Mouse (Mus musculus) ES-E14 (cell line): ENCODE data around the gene Clgn. TPM values are rescaled to one million over a fixed set of nuclear protein-coding genes. Genes with fewer than 3 reads are reported as not detected.

Source experiments
- DNase-seq: peaks from one replicate; pipeline ENCODE4 v3.0.0-alpha.2; 2013; ENCODE audit warnings: low read depth, low spot score
- H3K27ac ChIP-seq: 2 replicates; pipeline ENCODE4 v1.5.1; 2012; ENCODE audit warnings: low read depth, mild to moderate bottlenecking, low read length, moderate library complexity, mixed read lengths; ENCODE audit not compliant: poor library complexity, insufficient read depth, severe bottlenecking
- H3K36me3 ChIP-seq: 2 replicates; pipeline ENCODE4 v1.6.1; 2012; ENCODE audit warnings: mild to moderate bottlenecking, low read length, moderate library complexity, mixed read lengths; ENCODE audit not compliant: control insufficient read depth, poor library complexity, insufficient read depth, severe bottlenecking
- H3K4me1 ChIP-seq, 2 experiments: fragments of 150-350 bp in 1 of 2; sonication (generic) in 1 of 2; 2 replicates each; pipeline ENCODE4 v1.6.1; 2012; ENCODE audit warnings: low read length in 2 of 2, mild to moderate bottlenecking in 1 of 2, mixed read lengths in 1 of 2; ENCODE audit not compliant: control insufficient read depth in 2 of 2, insufficient read depth in 2 of 2, poor library complexity in 1 of 2
- H3K4me3 ChIP-seq, 2 experiments: fragments of 150-350 bp in 1 of 2; sonication (generic) in 1 of 2; 2 replicates each; pipeline ENCODE4 v1.5.1; 2012; ENCODE audit warnings: low read length in 2 of 2, low read depth in 1 of 2, mild to moderate bottlenecking in 1 of 2, mixed read lengths in 1 of 2; ENCODE audit not compliant: insufficient read depth in 1 of 2, poor library complexity in 1 of 2, severe bottlenecking in 1 of 2
- H3K9ac ChIP-seq: 2 replicates; pipeline ENCODE4 v1.6.1; 2012; ENCODE audit warnings: low read depth, mild to moderate bottlenecking, low read length, mixed read lengths; ENCODE audit not compliant: poor library complexity, insufficient read depth, severe bottlenecking
- H3K9me3 ChIP-seq: fragments of 150-350 bp; sonication (generic); 2 replicates; pipeline ENCODE4 v1.6.1; 2012; ENCODE audit warnings: low read depth, mild to moderate bottlenecking, low read length; ENCODE audit not compliant: control insufficient read depth, insufficient read depth
- CHD2 ChIP-seq: IDR thresholded peaks from 2 replicates; pipeline ENCODE4 v1.6.1; 2014; ENCODE audit warnings: mild to moderate bottlenecking, low read depth, low read length, inconsistent platforms
- HCFC1 ChIP-seq: IDR thresholded peaks from 2 replicates; pipeline ENCODE4 v1.6.1; 2012; ENCODE audit warnings: low read length, inconsistent platforms, borderline replicate concordance; ENCODE audit not compliant: insufficient read depth
- MAFK ChIP-seq: IDR thresholded peaks from 2 replicates; pipeline ENCODE4 v1.6.1; 2014; ENCODE audit warnings: mild to moderate bottlenecking, low read depth, low read length, inconsistent platforms; ENCODE audit not compliant: insufficient read depth
- ZC3H11A ChIP-seq: IDR thresholded peaks from 2 replicates; pipeline ENCODE4 v1.6.1; 2012; ENCODE audit warnings: low read depth, mild to moderate bottlenecking, inconsistent platforms, low read length, borderline replicate concordance
- ZNF384 ChIP-seq: IDR thresholded peaks from 2 replicates; pipeline ENCODE4 v1.6.1; 2012; ENCODE audit warnings: low read depth, low read length, inconsistent platforms
- in situ Hi-C, 2 experiments: fragments of 600-800 bp; cut with MboI; formaldehyde crosslinking; loops; one replicate each; pipeline ENCODE4 v1.15.1; 2025; ENCODE audit warnings: low sequenced_read_pairs in 2 of 2, inconsistent platforms in 1 of 2; ENCODE audit not compliant: unreplicated experiment in 2 of 2
- total RNA-seq: library from RNA; depleted of rRNA; stranded (reverse); fragments of 300-350 nt; gene quantifications from 2 replicates; pipeline ENCODE4 v1.2.3, GENCODE M21; 2012

Clgn gene
- total RNA-seq, 1 experiment: 19.2 TPM

GRCm38 (mm10) chr8:83417970-83418369 lies 28.3 kb downstream of the Clgn start:
- Histone ChIP-seq H3K9me3 (no peaks in the 10 kb centered on the region), H3K4me3 (no peak overlapping the region), H3K27ac (no peak overlapping the region), H3K4me1 (no peaks in the 10 kb centered on the region), H3K9ac (no peak overlapping the region), H3K36me3 (no peaks in the 10 kb centered on the region)
- in situ Hi-C loops: no loop called here
- TF ChIP-seq CHD2 (no peak), ZNF384 (no peak), HCFC1 (no peak), MAFK (no peak), ZC3H11A (no peak)
- DNase-seq: no peak

- Histone ChIP-seq H3K9ac (no peak overlapping the region), H3K27ac (no peak overlapping the region), H3K36me3 (no peaks in the 10 kb centered on the region), H3K9me3 (no peaks in the 10 kb centered on the region), H3K4me3 (no peak overlapping the region), H3K4me1 (no peaks in the 10 kb centered on the region)
- TF ChIP-seq HCFC1 (no peak), MAFK (no peak), ZNF384 (no peak), CHD2 (no peak), ZC3H11A (no peak)
- no peak for DNase-seq
- in situ Hi-C loops: no loop called here
Measured at GRCm38 (mm10) chr8:83418805-83419516, 29.3 kb downstream of the Clgn start.

GRCm38 (mm10) chr8:83421354-83421753 lies 31.7 kb downstream of the Clgn start:
- DNase-seq: no peak
- Histone ChIP-seq H3K36me3 (peaks cover 4% of the 10 kb centered on the region; the same call in 1 of the 2 replicates), H3K4me3 (no peak overlapping the region), H3K9me3 (no peaks in the 10 kb centered on the region), H3K9ac (no peak overlapping the region), H3K4me1 (no peaks in the 10 kb centered on the region), H3K27ac (no peak overlapping the region)
- no peak for TF ChIP-seq CHD2
- TF ChIP-seq MAFK: no peak
- TF ChIP-seq ZC3H11A: no peak
- TF ChIP-seq HCFC1: no peak
- no peak for TF ChIP-seq ZNF384
- in situ Hi-C loops: no loop called here

GRCm38 (mm10) chr8:83423032-83423825 lies 33.6 kb downstream of the Clgn start:
- in situ Hi-C loops: no loop called here
- no peak for TF ChIP-seq MAFK
- TF ChIP-seq CHD2: no peak
- no peak for TF ChIP-seq HCFC1
- TF ChIP-seq ZC3H11A: no peak
- TF ChIP-seq ZNF384: no peak

More at GRCm38 (mm10) chr8:83423032-83423825, 33.6 kb downstream of the Clgn start:
- Histone ChIP-seq H3K4me3 (no peak overlapping the region), H3K4me1 (peaks cover 3% of the 10 kb centered on the region in 2 experiments; a peak in 1 of 4 replicates), H3K9ac (no peak overlapping the region), H3K36me3 (peaks cover 4% of the 10 kb centered on the region; the same call in 1 of the 2 replicates), H3K27ac (no peak overlapping the region), H3K9me3 (no peaks in the 10 kb centered on the region)
- no peak for DNase-seq
